Mouse (Mus musculus) liver, embryonic 14.5 days (tissue): ENCODE measurements around the gene Agap3. TPM values are rescaled to one million over a fixed set of nuclear protein-coding genes. Genes with fewer than 3 reads are reported as not detected.
A peak's percentile ranks its signal among the peaks of the same experiment; 100 is the strongest.

Experiments used
- ATAC-seq: fragments of 200-750 bp; cut with Nextera tagmentation; 2 replicates; pipeline ENCODE4 v1.8.0; 2017; ENCODE audit warnings: moderate number of reproducible peaks, mild to moderate bottlenecking, moderate library complexity; ENCODE audit not compliant: insufficient read depth
- DNase-seq, 3 experiments: peaks; one replicate each; pipeline ENCODE4 v3.0.0-alpha.2; 2012 to 2013; ENCODE audit warnings: low read depth in 3 of 3, low spot score in 3 of 3
- H3K27ac ChIP-seq: fragments of 300-500 bp; sonication (generic); 2 replicates; pipeline ENCODE4 v1.5.1; 2014; ENCODE audit warnings: moderate library complexity, mild to moderate bottlenecking, control low read depth, inconsistent platforms
- H3K27me3 ChIP-seq: fragments of 300-500 bp; sonication (generic); 2 replicates; pipeline ENCODE4 v1.6.1; 2014; ENCODE audit warnings: mild to moderate bottlenecking, low read length, moderate library complexity; ENCODE audit not compliant: control insufficient read depth, insufficient read depth
- H3K36me3 ChIP-seq: fragments of 300-500 bp; sonication (generic); replicated peaks from 2 replicates; pipeline ENCODE4 v1.6.1; 2014; ENCODE audit warnings: low read depth; ENCODE audit not compliant: control insufficient read depth, insufficient read depth
- H3K4me1 ChIP-seq, 2 experiments: fragments of 200-500 bp in 1 of 2; fragments of 300-500 bp in 1 of 2; sonication (generic) in 1 of 2; replicated peaks; 2 replicates each; pipeline ENCODE4 v1.6.1; 2012 to 2014; ENCODE audit warnings: antibody characterized with exemption in 1 of 2, inconsistent platforms in 1 of 2, low read length in 1 of 2; ENCODE audit not compliant: control insufficient read depth in 2 of 2, insufficient read depth in 2 of 2
- H3K4me2 ChIP-seq: fragments of 300-500 bp; sonication (generic); 2 replicates; pipeline ENCODE4 v1.6.1; 2014; ENCODE audit warnings: low read depth, mild to moderate bottlenecking, control low read depth, moderate library complexity
- H3K4me3 ChIP-seq, 2 experiments: fragments of 200-500 bp in 1 of 2; fragments of 300-500 bp in 1 of 2; sonication (generic) in 1 of 2; 2 replicates each; pipeline ENCODE4 v1.5.1; 2012 to 2014; ENCODE audit warnings: low read depth in 2 of 2, low read length in 2 of 2, mild to moderate bottlenecking in 2 of 2, control low read depth in 1 of 2, inconsistent platforms in 1 of 2, moderate library complexity in 1 of 2; ENCODE audit not compliant: insufficient read depth in 1 of 2
- H3K9ac ChIP-seq: fragments of 300-500 bp; sonication (generic); replicated peaks from 2 replicates; pipeline ENCODE4 v1.6.1; 2014; ENCODE audit warnings: mild to moderate bottlenecking, control low read depth, moderate library complexity
- H3K9me3 ChIP-seq: fragments of 300-500 bp; sonication (generic); 2 replicates; pipeline ENCODE4 v1.6.1; 2016; ENCODE audit warnings: low read length, mixed read lengths; ENCODE audit not compliant: control insufficient read depth
- CTCF ChIP-seq: IDR thresholded peaks from 2 replicates; pipeline ENCODE4 v1.5.1; 2016; ENCODE audit warnings: antibody characterized with exemption, low read depth, control low read depth
- EP300 ChIP-seq: IDR thresholded peaks from 2 replicates; pipeline ENCODE4 v1.6.1; 2016; ENCODE audit warnings: antibody characterized with exemption, low read depth
- WGBS: fragments of 180-500 bp; shearing (Covaris S2); extraction: QIAGEN DNeasy Blood & Tissue Kit; methylation state at CpG from one replicate; pipeline ENCODE4 v1.1.7; 2014; ENCODE audit not compliant: insufficient replicate concordance; 5-methylcytosine and 5-hydroxymethylcytosine counted together
- polyA plus RNA-seq, 2 experiments: library from polyadenylated mRNA; depleted of rRNA in 1 of 2; stranded (reverse) in 1 of 2; unstranded in 1 of 2; fragments of >200 nt; fragmentation: Nextera tagmentation in 1 of 2; extraction: Ambion mirVana in 1 of 2; gene quantifications; 2 replicates each; pipeline versions ENCODE4 v1.2.1 to v1.2.3; 2012 to 2014

The Agap3 gene
- polyA plus RNA-seq, 2 experiments = 6.6 to 16.9 TPM

DNA sequence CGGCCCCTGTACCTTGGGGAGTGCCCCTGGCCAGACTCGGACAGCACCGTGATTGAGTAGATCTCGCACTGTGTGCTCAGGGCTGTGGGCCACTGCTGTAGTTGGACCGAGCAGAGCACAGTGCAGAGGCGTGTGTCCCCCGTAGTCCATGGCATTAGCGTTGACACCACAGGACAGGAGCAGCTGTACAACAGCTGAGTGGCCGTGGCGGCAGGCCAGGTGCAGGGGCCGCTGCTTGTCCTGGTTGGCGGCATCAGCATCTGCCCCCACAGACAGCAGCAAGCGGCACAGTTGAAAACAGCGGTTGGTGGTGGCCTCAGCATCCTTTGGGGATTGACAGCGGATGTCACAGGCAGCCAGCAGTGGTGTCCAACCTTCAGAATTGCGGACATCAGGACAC is 85.6 kb downstream of the Agap3 start:
- H3K4me3 ChIP-seq = no peak overlapping the region
- H3K4me2 ChIP-seq = no peak overlapping the region
- no peak overlapping the region for H3K27ac ChIP-seq
- H3K36me3 ChIP-seq = no peaks in the 10 kb centered on the region
- no peaks in the 10 kb centered on the region; a peak in 1 of 4 replicates for H3K4me1 ChIP-seq
- ATAC-seq (no peak), DNase-seq (no peak)
- WGBS = 63% methylated on average over 16 of the region's 16 CpGs
- TF ChIP-seq EP300 (no peak), CTCF (no peak)
- H3K27me3 ChIP-seq = no peaks in the 10 kb centered on the region; the same call in 1 of the 2 replicates
- H3K9ac ChIP-seq = no peak overlapping the region
- no peaks in the 10 kb centered on the region for H3K9me3 ChIP-seq

- DNase-seq (no peak), ATAC-seq (no peak)
- H3K36me3 ChIP-seq = no peaks in the 10 kb centered on the region
- H3K4me2 ChIP-seq = no peak overlapping the region
- H3K4me3 ChIP-seq = no peak overlapping the region
- H3K4me1 ChIP-seq = no peaks in the 10 kb centered on the region; a peak in 1 of 4 replicates
- H3K27me3 ChIP-seq = no peaks in the 10 kb centered on the region
- H3K9me3 ChIP-seq = no peaks in the 10 kb centered on the region
- H3K9ac ChIP-seq = no peak overlapping the region
- TF ChIP-seq EP300 (no peak), CTCF (no peak)
- H3K27ac ChIP-seq = no peak overlapping the region
- 72% methylated on average over 22 of the region's 22 CpGs for WGBS
These were observed 87.8 kb downstream of the Agap3 start for GRCm38 (mm10) chr5:24539571-24540296.

- 10% methylated on average over 14 of the region's 14 CpGs for WGBS
These were observed 88.6 kb downstream of the Agap3 start, which contains the start of gene Asb10 for GRCm38 (mm10) chr5:24540387-24541143. TSS of gene Asb10 (minus strand) at chr5:24540978.

GRCm38 (mm10) chr5:24541144-24541569 is 89.2 kb downstream of the Agap3 start:
- H3K9ac ChIP-seq = no peak overlapping the region
- DNase-seq = no peak
- H3K4me3 ChIP-seq = no peak overlapping the region
- H3K36me3 ChIP-seq = no peaks in the 10 kb centered on the region
- no peak overlapping the region for H3K4me2 ChIP-seq
- WGBS = 14% methylated on average over 6 of the region's 6 CpGs
- no peaks in the 10 kb centered on the region; a peak in 1 of 4 replicates for H3K4me1 ChIP-seq
- no peaks in the 10 kb centered on the region for H3K27me3 ChIP-seq
- TF ChIP-seq CTCF (no peak), EP300 (no peak)
- no peaks in the 10 kb centered on the region for H3K9me3 ChIP-seq
- no peak for ATAC-seq
- H3K27ac ChIP-seq = no peak overlapping the region

More at GRCm38 (mm10) chr5:24540387-24541143, 88.6 kb downstream of the Agap3 start, which contains the start of gene Asb10:
- H3K4me1 ChIP-seq = no peaks in the 10 kb centered on the region; a peak in 1 of 4 replicates
- DNase-seq (peak in 1 of 3 experiments; percentile 5), ATAC-seq (no peak)
- TF ChIP-seq CTCF (no peak), EP300 (no peak)
- no peak within 1 kb of the TSS for H3K9ac ChIP-seq
- no peak within 1 kb of the TSS for H3K4me3 ChIP-seq
- H3K4me2 ChIP-seq = no peak within 1 kb of the TSS
- H3K27ac ChIP-seq = no peak within 1 kb of the TSS
- H3K27me3 ChIP-seq = no peaks in the 10 kb centered on the region
- no peaks in the 10 kb centered on the region for H3K36me3 ChIP-seq
- H3K9me3 ChIP-seq = no peaks in the 10 kb centered on the region

DNA sequence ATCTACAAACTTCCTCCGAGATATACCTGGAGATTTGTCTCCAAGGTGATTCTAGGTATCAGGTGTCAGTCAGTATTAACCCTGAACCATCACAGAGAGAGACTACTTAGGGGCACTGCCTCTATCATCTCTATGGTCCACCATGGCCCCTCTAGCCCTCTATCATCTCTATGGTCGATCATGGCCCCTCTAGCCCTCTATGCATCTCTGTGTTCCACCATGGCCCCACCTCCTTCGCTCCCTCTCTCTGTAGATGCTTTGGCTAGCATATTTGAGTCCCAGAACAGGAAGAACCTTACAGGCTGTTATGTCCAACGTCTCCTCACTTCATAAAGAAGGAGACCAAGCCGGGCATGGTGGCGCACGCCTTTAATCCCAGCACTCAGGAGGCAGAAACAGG is 90.7 kb downstream of the Agap3 start:
- no peak overlapping the region for H3K4me3 ChIP-seq
- H3K27me3 ChIP-seq = no peaks in the 10 kb centered on the region
- 55% methylated on average over 7 of the region's 7 CpGs for WGBS
- no peaks in the 10 kb centered on the region for H3K36me3 ChIP-seq
- H3K4me1 ChIP-seq = no peaks in the 10 kb centered on the region; a peak in 1 of 4 replicates
- no peak for TF ChIP-seq EP300
- no peak for TF ChIP-seq CTCF
- no peak overlapping the region for H3K4me2 ChIP-seq
- ATAC-seq (no peak), DNase-seq (no peak)
- no peak overlapping the region for H3K9ac ChIP-seq
- H3K9me3 ChIP-seq = no peaks in the 10 kb centered on the region
- no peak overlapping the region for H3K27ac ChIP-seq
